Mouse (Mus musculus): ENCODE results near the gene Scaf4.

DNA sequence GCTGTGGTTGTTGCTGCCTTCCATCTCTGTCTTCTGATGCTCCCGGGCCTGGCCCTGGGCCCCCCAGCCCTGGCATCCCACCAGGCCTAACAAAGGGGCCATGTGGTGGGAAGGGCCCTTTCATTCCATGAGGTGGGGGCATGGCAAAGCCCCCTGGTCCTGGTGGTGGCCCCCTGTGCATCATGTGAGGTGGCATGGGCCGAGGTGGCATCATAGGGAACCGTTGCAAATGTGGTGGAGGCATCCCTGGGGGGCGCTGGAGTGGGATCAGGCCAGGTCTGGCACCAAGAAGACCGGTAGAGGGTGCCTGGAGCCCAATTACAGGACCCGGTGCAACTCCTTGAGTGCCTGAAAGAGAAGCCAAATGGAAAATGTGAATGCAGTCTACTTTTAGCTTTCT lies 54.4 kb downstream of the Scaf4 start:
- no peak for TF ChIP-seq CTCF (IDR thresholded peaks at IDR 0.05; ENCODE audit: insufficient read depth, low read length)
- TF ChIP-seq POLR2A (IDR thresholded peaks at IDR 0.05; ENCODE audit: borderline replicate concordance, extremely low read depth, low read depth, low read length), result no peak
